Mouse (Mus musculus): ENCODE results near the gene Trim10. TPM values are rescaled to one million over a fixed set of nuclear protein-coding genes. Genes with fewer than 3 reads are reported as not detected.
A peak's percentile ranks its signal among the peaks of the same experiment; 100 is the strongest.
"Not testable (repeated sequence)": the region's sequence is repeated elsewhere in the genome, so short reads cannot be mapped to it uniquely, and the experiment has no call there.

Trim10 gene
- total RNA-seq, 2 experiments from 2014 or later: not detected

DNA sequence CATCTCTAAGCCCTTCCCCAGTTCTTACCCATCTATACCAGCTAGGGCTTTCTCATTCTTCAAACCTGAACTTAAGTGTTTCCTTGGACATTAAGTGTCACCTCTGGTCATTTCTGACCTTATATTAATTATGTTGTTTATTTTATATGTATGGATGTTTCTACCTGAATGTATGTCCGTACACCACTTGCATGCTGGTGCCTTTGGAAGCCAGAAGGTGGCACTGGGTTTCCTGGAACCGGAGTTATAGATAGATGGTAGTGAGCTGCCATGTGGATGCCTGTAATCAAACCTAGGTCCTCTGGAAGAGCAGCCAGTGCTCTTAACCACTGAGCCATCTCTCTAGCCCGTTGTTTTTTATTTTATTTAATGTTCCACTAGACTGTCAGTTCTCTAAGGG, 13.9 kb upstream of the Trim10 start:
- no peak for ATAC-seq (replicated peaks; ENCODE audit: poor library complexity, severe bottlenecking)

DNA sequence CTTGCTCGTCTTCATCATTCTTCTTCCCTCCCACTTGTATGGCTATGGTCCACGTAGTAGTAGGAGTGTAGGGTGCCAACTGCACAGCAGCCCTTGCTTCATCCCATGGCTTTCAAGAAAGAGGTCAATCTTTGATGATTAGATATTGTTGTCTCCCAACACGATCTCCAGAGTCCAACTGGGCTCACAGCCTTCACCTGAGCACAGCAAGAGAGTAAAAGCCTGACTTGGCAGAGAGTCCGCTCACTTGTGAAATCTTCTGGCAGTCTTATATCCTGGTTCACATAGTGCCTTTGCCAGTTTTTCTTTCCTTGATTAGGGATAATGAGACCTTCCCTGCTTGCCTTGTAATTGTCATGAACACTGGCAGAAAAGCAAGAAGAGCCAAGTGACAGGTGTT, 13.1 kb upstream of the Trim10 start:
- ATAC-seq (replicated peaks; ENCODE audit: poor library complexity, severe bottlenecking): no peak

DNA sequence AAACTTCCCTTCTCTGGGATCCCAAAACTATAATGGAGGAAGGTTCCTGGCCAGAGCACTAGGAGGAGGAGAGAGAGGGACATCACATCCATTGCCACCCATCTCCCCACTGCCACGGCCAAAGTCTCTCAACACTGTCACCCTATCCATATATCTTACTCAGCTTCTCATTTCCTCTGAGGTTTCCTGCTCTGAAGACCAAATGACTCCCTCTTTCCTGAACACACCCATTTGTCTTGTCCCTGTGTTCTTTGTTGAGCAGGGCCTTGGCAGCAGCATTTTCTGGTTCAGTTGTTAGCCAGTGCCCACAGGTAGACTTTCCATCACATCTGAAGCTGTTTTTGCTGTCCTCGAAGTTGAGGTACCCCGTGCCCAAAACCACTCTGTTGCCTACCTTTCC, 11.2 kb upstream of the Trim10 start:
- no peak for ATAC-seq (replicated peaks; ENCODE audit: poor library complexity, severe bottlenecking)

DNA sequence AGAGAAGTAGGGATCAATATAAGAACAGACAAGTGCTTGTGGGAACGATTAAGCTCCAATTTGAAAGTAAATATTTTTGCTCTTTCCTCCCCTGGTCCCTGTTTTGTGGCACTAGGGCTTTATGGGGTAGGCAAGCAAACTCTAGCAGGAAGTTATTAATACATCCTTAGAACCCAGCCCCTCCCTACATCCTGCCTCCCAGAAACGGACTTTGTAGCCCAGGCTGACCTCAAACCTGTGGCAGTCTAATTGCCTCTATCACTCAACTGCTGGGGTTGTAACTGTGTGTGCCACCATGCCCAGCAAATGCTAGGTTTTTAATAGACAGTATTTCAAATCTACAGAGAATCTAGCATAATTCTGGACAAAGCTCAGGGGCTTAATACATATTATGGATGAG, 7.7 kb upstream of the Trim10 start:
- no peak for ATAC-seq (replicated peaks; ENCODE audit: poor library complexity, severe bottlenecking)

DNA sequence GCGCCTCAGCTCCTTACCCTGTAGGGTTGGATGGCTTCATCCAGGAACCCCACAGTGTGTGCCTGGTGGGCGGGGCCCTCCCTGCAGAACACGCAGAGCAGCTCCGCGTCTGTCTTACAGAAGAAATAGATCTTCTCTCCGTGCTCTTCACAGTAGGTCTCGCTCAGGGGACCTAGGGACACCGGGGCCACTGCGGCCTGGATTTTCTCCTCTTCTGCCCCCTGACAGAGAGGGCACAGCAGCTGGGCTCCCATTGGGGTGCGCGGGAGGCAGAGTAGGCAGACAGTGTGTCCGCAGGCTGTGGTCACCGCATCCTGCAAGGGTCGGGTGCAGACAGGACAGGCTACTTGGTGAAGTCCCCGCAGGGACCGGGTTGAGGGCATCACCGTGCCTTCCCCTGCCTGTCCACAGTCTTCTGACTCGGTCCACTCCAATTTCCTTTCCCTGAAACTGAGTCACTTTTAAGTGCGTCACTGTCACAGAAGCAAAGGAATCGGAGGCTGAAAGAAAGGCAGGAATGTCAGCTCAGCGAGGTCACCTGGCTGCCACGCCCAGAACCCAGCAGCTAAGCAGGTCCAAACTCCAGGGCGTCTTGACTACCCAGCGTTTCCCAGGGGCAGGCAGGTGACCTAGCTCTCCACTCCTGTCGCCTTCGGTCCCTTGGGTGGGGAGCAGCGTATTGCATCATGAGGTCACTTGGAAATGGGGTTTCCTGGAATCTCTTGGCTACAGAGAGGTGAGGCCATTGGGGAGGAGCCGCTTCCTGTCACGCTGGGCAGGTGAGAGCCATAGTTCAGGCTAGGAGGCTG, 2.5 kb upstream of the Trim10 start, which contains the start of gene Trim15:
Gene Trim15 (minus strand): TSS at position 492 of the 809 bp plus-strand sequence.
- ATAC-seq (replicated peaks; ENCODE audit: poor library complexity, severe bottlenecking): peak; percentile 35; the same call in 1 of the 2 replicates

DNA sequence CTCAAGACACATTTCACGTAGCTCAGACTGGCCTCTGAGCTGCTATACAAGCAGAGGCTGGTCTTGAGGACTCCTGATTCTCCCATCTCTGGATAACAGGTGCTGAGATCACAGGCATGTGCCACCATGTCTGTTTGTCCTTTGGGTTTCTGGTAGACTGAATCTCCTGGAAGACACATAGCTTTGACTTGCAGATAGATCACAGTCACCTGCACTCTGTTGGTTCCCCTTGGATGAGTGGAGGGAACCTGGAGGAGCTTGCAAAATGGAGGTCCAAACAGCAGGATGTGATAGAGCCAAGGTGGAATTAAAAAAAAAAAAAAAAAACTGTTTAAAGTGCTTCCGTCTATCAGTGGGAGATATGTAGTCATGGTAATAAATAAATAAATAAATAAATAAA, 538 bp upstream of the Trim10 start:
- no peak for ATAC-seq (replicated peaks; ENCODE audit: poor library complexity, severe bottlenecking)

DNA sequence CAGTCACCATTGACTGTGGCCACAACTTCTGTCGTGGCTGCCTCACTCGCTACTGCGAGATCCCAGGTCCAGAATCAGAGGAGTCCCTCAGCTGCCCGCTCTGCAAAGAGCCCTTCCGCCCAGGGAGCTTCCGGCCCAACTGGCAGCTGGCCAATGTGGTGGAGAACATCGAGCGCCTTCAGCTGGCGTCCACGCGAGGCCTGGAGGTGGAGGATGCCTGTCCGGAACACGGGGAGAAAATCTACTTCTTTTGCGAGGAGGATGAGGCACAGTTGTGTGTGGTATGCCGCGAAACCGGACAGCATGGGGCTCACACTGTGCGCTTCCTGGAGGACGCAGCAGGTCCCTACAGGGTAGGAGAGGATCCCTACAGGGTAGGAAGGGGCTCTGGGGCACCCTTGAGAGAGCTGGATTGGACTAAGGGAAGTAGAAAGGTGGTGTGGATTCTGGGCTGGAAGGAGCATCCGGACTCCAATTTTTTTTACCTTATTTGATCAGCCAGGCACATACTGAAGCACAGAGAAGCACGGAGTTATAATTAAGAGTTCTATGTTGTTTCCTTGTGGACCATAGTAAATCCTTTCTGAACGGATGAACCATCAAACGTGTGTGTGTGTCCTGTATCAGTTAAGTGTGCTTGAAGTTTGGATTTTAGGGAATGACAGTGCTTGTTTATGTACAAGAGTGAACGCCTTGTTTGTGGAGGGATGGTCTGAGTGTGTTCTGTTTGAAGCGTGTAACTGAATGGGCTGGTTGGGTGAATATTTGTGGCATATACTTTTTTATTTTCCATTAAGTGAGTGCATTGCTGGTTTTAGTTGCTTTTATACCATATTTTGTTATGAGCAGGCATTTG, 809 bp downstream of the Trim10 start:
- ATAC-seq (replicated peaks; ENCODE audit: poor library complexity, severe bottlenecking): no peak

DNA sequence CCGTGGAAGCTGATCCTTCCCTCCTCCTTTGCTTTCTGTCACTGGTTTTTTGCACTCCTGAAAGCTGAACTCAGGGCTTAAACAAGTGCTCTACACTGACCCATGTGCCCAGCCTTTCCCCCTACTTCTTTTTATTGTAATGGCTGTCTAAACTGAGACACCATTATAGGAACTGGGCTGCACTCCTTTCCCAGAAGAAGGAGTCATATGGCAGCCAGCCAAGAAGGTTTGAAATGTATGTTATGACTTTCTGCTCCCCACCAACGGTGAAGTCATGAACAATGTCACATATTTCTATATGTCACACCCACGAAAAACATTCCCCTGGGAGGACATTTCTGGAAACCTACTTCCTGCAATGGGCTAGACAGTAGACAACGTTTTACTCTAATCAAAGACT, 5.3 kb downstream of the Trim10 start:
- ATAC-seq (replicated peaks; ENCODE audit: poor library complexity, severe bottlenecking): no peak

DNA sequence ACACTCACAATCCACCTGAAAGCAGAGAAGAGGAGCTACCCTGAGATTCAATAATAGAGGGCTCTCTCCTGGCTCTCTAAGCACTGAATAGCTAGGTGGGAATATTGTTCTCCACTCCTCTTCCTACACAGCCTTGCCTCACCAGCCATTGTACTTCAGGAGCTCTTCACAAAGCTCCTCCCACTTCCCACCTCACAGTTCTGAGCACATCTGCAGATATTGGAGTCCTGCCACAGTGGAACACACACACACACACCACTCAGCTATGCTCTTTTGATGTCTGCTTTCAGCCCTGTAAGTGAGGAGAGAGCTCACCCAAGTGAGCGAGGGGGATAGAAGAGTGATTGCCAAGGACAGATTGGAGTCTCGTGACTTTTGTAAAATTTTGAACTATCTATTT, 14.0 kb downstream of the Trim10 start:
- ATAC-seq (replicated peaks; ENCODE audit: poor library complexity, severe bottlenecking): no peak

DNA sequence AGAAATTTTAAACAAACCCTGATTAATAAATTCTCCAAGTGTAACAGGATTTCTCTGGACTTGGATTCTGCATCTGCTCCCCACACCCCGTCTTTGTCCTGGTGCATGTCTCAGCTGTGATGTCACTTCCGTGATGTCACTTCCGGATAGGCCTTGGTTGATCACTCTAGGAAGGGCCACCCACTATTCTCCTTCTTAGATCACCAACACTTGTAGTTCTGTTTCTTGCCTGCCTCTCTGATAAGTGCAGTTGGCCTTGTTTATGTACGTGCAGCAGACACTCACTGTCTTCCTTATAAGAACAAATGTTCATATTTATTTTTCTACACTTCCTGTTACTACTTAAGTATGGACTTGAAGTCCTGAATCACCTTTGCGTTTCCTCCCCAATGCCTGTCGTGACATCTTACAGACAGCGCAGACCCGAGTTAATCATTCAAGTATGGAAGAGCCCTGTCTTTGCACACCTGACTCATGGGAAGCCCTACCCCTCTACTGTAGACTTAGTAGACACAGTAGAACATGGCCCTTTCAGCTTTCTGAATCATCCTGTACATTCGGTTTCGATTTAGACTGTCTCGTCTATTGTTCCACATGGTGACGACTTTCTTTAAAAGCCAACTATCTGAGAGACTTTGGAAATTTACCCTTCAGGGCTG, 15.9 kb downstream of the Trim10 start:
- ATAC-seq (replicated peaks; ENCODE audit: poor library complexity, severe bottlenecking): no peak

DNA sequence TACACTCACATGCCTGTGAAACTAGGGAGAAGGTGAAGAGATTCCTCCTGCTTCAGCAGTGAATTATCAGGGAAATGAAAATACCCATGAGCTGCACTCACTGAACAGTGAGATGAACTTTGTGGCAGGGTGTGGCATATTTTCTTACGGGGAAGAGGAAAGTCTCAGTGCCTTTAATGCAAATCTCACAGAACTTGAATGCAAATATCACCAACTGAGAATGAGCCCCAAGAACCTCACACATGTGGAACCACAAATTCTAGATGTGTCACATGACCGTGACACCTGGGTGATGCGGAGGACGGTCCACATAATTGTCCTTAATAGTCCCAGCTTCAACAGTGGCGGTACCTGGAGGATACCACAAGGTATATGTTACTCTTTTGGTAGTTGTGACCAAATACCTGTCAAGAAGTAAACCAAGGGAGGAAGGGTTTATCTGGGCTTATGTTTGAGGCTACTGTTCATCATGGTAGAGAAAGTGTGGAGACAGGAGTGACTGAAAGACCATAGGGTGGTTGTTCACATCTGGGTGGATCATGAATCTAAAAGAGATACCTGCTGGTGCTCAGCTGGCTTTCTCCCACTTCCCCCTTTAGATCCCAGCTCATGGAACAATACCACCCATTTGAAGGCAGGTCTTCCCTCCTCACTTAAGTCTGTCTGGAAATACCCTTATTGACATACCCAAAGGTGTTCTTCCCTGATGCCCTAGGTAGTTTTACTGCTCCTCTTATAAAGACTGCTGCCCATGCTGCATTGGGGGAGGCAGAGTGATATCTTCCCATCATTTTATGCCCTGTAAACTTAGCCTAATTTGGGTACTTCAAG, 20.9 kb downstream of the Trim10 start, which contains the start of gene Trim40:
Gene Trim40 (minus strand): TSS at position 51 of the 831 bp plus-strand sequence.
- no peak for ATAC-seq (replicated peaks; ENCODE audit: poor library complexity, severe bottlenecking)

DNA sequence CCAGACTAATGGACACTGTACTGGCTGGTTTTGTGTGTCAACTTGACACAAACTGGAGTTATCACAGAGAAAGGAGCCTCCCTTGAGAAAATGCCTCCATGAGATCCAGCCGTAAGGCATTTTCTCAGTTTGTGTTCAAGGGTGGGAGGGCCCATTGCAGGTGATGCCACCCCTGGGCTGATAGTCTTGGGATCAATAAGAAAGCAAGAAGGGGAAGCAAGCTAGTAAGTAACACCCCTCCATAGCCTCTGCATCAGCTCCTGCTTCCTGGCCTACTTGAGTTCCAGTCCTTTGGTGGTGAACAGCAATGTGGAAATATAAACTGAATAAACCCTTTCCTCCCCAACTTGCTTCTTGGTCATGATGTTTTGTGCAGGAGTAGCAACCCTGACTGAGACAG, 22.1 kb downstream of the Trim10 start:
- ATAC-seq (replicated peaks; ENCODE audit: poor library complexity, severe bottlenecking): not testable (repeated sequence)

DNA sequence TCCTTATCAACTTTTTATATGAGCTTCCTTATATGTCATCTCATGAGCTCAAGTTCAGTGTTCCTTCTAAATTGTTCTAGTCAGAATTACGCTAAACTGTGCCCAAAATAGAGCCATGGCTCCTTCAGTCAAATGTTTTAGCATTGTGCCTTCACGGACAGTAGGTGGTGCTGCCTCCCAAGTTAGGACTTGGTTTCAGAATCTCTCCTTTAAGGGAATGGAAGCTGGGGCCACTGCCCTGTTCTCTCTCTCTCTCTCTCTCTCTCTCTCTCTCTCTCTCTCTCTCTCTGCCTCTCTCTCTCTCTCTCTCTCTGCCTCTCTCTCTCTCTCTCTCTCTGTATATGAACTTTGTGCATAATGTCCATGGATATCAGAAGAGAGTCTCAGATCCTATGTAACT, 23.0 kb downstream of the Trim10 start:
- ATAC-seq (replicated peaks; ENCODE audit: poor library complexity, severe bottlenecking): peak; percentile 65

DNA sequence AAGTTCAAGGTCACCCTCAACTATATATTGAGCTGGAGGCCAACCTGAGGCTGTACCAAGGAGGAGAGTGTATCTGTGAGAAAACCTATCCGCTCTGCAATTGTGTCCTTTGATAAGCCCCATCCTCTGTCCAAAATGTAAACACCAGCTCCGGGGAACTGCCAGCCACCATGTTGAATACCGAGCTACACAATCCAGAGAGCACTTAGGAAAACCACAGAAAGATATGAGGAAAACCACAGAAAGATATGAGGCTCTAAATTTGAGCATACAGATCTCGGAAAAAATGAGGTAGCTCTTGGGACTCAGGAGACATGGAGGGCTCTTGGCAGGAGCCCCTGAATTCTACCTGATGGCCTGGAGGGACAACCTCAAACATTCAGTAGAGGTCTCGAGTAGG, 24.0 kb downstream of the Trim10 start:
- no peak for ATAC-seq (replicated peaks; ENCODE audit: poor library complexity, severe bottlenecking)

DNA sequence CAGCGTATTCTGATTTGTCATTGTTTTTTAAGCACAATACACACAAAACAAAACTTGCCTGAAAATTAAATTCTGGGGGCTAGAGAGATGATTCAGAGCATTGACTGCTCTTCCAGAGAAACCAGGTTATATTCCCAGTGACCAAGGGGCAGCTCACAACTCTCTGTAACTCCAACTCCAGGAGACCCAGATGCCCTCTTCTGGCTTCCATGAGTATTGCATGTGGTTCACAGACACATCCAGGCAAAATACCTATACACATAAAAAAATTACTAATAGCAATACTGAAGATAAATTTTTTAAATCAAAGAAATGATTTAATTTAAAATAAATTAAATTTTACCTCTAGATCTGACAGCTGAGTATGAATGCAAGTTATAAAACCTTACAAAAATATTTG, 27.2 kb downstream of the Trim10 start:
- no peak; the same call in 1 of the 2 replicates for ATAC-seq (replicated peaks; ENCODE audit: poor library complexity, severe bottlenecking)

DNA sequence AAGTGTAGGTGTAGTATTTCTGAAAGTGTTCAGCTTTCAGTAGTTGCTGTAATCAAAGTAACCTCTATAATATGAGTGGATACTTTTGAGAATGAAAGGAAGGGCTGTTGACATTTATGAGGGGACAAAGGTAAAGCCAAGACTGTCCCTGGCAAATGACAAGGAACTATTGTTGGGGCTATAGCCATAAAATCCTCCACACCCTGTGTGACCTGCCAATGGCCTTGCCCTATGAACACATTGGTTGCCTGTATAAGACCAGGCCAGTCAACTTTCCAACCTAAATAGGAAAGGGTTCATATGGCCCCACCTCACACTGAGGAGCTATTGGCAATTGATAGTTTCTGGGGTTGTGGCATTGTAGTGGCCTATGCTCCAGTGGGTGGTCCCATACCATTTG, 27.7 kb downstream of the Trim10 start:
- ATAC-seq (replicated peaks; ENCODE audit: poor library complexity, severe bottlenecking): no peak

DNA sequence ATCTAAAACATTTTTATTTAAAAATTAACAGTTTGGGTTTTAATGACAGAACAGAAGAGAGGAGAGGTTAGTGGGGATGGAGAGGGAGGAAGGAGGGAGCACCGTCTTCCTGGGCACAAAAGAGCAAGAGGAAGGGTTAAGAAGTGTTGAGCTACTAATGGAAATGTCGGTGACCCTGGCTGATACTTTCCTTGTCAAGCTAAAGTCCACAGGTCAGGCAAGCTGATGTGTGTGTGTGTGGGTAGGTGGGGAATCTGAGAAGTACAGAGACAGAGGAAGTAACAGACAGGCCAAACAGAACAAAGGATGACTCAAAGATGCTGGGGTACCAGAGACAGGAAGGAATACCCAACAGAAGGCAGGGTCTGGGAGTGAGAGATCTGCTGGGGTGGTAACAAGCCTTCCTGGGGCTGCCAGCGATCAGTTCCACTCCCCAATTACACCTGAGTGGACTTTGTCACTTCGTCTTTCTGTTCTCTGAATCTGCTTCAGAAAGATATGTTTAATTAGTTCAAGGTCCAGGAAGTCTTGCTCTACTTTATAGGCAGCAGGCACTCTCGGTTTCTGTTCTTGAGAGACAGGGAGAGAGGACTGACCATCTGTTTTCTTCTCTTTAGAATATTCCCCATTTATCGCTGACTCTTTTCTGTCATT, 28.3 kb downstream of the Trim10 start, which contains the start of gene Trim31:
Gene Trim31 (plus strand): TSS at position 567 of the 654 bp plus-strand sequence.
- ATAC-seq (replicated peaks; ENCODE audit: poor library complexity, severe bottlenecking): no peak

DNA sequence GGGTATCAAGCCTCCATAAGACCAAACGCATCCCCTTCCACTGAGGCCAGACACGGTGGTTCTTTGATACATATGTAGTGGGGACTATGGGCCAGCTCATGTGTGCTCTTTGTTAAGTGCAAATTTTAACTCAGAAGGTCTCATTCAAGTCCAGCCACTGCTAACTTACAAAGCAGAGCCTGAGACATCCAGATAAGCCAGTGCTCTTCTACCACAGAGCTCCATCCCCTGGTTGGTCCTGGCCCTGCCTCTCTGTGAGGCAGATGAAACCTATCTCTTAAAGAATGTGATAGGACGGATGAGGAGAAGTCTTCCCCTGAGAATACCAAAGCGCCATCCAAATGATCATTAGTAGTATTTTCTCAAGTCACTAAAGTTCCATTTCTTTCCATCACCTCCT, 30.0 kb downstream of the Trim10 start:
- ATAC-seq (replicated peaks; ENCODE audit: poor library complexity, severe bottlenecking): no peak

DNA sequence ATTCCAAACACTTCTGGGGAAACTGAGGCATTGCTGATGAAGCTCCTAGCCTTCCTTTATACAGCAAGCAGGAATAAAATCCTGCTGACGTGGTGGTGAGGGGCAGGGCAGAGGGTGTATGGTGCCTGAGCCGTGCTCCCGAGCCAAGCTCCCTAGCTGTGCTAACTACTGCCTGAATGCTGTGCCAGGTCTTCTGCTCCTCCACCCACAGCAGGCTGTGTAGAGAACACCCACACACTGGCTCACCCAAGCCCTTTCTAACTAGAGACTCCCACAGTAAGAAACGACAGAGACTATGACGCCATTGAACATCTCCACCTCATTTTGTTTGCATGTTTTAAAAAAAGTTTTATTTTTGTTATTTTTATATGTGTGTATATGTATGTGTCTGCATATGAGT, 30.6 kb downstream of the Trim10 start:
- ATAC-seq (replicated peaks; ENCODE audit: poor library complexity, severe bottlenecking): no peak
